Mouse (Mus musculus) liver, postnatal 0 days (tissue): ENCODE measurements around the gene Stx2.

ENCODE experiments used
- CTCF ChIP-seq: sonication (generic); IDR thresholded peaks from 2 replicates; pipeline ENCODE4 v1.5.1; 2016; ENCODE audit warnings: antibody characterized with exemption, low read depth
- EP300 ChIP-seq: IDR thresholded peaks from 2 replicates; pipeline ENCODE4 v1.6.1; 2016; ENCODE audit warnings: antibody characterized with exemption, low read depth, mild to moderate bottlenecking

GRCm38 (mm10) chr5:129025048-129025447, 16.7 kb upstream of the Stx2 start:
- no peak for TF ChIP-seq EP300
- peak; percentile 48 for TF ChIP-seq CTCF
